Mouse (Mus musculus): Measurements from ENCODE around the gene Cmtm3.

The Cmtm3 gene

DNA sequence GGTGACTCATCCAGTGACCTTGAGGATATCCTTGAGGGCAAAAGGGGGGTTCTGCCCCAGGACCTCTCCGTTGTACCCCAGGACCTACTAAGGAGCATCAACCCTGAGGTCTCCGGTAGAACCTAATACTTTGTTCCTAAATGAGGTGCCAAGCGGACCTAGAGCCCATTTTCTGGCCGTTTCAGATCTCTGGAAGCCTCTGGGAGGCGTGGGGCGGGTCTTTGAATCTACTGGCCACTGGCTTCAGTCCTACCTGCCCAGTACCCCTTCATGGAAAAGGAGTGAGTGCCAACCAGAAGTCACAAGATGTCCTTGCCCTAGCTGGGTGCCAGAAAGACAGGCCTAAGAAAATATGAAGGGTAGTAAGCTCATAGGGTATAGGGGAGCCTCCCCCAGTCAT, 2.5 kb downstream of the Cmtm3 start:
- no peak for DNase-seq (ENCODE audit: extremely low spot score, low spot score)

- no peak for DNase-seq (ENCODE audit: extremely low spot score, low spot score)
Measured at GRCm38 (mm10) chr8:104342426-104342825, 3.2 kb downstream of the Cmtm3 start.

- peak; percentile 88 for DNase-seq (ENCODE audit: extremely low spot score, low spot score)
Measured at GRCm38 (mm10) chr8:104343957-104344356, 4.7 kb downstream of the Cmtm3 start.

DNA sequence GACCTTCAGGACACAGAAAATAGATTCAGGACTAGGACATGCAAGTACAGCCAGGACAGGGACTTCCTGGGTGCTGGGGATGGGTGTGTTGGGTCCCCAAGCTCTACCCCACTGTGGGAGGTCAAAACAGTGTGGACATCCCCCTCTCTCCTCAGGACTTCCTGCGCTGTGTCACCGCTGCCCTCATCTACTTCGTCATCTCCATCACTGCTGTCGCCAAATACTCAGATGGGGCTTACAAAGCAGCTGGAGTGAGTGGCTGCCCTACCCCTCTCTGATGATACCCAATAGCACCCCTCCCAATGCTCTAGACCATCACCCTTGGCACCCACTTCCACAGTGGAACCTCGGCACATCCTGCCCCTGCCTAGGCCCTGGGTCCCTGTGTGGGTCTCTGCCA, 5.4 kb downstream of the Cmtm3 start:
- DNase-seq (ENCODE audit: extremely low spot score, low spot score): no peak

DNA sequence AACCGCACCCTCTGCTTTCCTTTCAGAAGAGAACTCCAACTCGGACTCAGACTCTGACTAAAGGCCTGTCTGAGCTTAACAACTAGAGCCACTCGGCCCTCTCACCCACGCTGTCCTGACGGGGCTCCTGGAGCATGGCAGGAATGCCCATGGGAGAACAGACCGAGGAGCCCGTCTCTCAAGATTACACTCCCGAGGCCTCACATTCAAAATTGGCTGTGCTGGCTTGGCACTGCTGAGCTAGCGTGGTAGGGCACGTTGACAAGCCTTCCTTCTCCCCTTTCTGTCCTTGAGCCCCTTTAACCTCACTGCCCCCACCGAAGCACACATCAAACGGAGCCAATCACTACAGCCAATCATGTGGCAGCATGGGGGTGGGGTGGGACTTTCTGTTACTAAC, 7.5 kb downstream of the Cmtm3 start:
- no peak for DNase-seq (ENCODE audit: extremely low spot score, low spot score)

DNA sequence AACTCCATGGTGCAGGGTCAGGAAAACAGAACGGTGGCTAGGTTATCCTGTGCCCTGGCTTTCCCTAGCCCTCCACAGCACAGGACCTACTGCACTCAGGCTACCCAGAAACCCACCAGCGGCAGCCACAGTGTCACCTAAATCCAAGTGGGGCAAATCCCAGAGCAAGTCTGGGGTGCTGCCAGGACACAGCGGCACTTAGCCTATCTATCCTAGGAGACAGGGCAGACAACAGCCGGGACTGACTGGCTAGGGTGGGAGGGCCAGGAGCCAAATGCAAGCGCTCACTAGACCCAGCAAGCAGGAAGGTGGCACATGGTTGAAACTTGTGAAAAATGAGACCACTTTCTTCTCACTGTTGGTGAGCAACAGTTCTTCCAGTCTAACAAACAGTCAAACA, 9.8 kb downstream of the Cmtm3 start:
- DNase-seq (ENCODE audit: extremely low spot score, low spot score): no peak

GRCm38 (mm10) chr8:104350047-104350446, 10.8 kb downstream of the Cmtm3 start:
- DNase-seq (ENCODE audit: extremely low spot score, low spot score): no peak

DNA sequence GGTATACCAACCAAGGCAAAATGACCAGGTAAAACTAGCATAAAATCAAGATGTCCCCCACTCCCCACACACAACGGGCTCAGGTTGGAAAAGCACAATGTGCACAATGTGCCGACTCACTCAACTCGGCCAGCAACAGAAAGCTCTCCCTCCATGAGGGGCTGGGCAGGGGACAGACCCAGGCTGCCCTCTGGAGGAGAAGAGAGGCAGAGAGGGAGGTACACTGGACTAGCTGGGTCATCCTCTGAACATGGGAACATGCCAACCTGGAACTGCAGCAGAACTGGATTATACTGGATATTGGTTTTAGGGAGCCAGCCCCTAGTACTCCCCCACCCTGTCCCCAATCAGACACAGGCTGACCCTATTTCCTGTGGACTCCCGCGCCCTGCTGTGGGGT, 14.0 kb downstream of the Cmtm3 start:
- no peak for DNase-seq (ENCODE audit: extremely low spot score, low spot score)

GRCm38 (mm10) chr8:104354504-104354903, 15.3 kb downstream of the Cmtm3 start:
- no peak for DNase-seq (ENCODE audit: extremely low spot score, low spot score)

DNA sequence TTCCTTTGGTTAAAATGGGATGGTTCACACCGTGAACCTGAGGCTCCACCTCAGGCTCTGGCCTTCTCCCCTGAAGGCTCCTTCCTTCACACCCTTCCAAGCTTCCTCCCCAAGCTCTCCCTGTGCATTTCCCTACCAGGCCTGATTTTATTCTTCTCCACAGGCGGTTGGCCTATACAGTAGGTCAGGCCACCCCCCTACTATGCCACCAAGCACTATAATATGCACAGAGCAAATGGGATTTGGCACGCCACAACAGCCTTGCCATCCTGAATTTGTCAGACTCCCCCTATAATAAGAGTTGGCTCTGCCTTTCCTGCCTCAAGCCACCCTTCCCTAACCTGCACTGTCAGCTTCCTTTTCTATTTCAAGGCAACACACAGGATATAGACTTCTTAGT, 19.4 kb downstream of the Cmtm3 start:
- no peak for DNase-seq (ENCODE audit: extremely low spot score, low spot score)

- no peak for DNase-seq (ENCODE audit: extremely low spot score, low spot score)
Measured at GRCm38 (mm10) chr8:104359778-104360456, 20.7 kb downstream of the Cmtm3 start.

- no peak for DNase-seq (ENCODE audit: extremely low spot score, low spot score)
Measured at GRCm38 (mm10) chr8:104365695-104366094, 26.5 kb downstream of the Cmtm3 start.

DNA sequence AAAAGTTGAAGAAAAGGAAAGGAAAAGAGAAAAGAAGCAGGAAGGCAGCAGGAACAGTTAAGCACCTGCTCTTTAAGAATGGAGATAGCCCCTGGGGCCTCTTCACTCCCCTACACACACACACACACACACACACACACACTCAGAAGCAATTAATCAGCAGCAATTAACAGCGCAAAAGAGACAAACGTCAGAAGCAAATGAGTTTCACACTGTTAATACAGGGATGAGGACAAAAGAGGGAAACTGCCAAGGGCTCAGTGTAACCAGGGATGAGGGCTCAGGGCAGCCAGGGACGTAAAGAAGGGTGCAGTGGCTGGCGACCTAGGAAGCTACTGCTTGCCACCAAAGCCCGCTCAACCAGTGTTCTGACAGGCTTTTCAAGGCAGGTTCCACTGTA, 28.2 kb downstream of the Cmtm3 start:
- DNase-seq (ENCODE audit: extremely low spot score, low spot score): no peak

GRCm38 (mm10) chr8:104369591-104369990, 30.4 kb downstream of the Cmtm3 start:
- no peak for DNase-seq (ENCODE audit: extremely low spot score, low spot score)

DNA sequence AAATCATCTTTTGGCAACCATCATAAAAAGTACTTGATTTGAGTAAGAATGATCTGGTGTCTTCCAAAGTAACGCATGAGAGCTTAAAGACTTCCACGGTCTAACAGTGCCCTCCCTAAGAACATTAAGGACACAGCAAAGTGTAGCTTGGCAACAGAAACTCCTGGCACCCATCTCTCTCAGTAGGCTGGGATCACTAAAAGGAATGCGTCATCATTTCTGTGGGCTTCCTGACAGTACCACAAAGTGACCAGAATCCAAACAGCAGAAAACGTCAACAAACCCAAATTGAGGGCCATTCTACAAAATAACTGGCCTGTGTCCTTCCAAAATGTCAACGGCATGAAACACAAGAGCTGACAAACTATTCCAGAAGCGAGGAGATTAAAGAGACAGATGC, 30.9 kb downstream of the Cmtm3 start:
- DNase-seq (ENCODE audit: extremely low spot score, low spot score): no peak

DNA sequence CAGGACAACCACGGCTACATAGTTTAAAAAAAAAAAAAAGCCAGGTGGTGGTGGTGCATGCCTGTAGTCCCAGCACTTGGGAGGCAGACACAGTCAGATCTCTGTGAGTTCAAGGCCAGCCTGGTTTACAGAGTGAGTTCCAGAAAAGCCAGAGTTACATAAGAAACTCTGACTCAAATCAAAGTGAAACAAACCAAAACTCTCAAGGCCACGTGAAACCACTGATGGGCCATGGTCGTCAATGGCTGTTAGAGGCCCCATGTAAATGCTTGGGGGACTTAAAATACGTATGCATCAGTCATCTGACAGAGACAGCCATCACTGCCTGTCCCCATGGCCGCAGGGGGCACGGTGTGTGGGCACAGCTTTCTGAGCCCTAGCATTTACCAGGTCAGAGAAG, 31.9 kb downstream of the Cmtm3 start:
- no peak for DNase-seq (ENCODE audit: extremely low spot score, low spot score)

DNA sequence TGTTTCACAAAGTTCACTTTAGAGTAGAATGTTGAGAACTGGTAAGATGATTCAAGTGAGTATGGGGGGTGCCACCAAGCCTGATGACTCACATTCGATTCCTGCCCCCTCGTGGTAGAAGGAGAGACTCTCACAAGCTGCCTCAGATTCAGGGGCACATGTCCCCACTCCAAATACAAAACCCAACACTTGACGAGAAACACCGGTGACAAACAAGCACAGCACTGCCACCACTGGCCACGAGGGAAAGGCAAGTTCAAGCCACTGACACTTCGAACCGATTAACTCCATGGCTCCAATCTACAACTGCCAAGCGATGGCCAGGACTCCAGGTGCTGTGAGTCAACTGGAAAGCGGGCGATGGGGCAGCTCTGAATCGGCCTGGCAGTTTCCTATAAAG, 34.6 kb downstream of the Cmtm3 start:
- no peak for DNase-seq (ENCODE audit: extremely low spot score, low spot score)

- DNase-seq (ENCODE audit: extremely low spot score, low spot score): no peak
Measured at GRCm38 (mm10) chr8:104374269-104374668, 35.1 kb downstream of the Cmtm3 start.

DNA sequence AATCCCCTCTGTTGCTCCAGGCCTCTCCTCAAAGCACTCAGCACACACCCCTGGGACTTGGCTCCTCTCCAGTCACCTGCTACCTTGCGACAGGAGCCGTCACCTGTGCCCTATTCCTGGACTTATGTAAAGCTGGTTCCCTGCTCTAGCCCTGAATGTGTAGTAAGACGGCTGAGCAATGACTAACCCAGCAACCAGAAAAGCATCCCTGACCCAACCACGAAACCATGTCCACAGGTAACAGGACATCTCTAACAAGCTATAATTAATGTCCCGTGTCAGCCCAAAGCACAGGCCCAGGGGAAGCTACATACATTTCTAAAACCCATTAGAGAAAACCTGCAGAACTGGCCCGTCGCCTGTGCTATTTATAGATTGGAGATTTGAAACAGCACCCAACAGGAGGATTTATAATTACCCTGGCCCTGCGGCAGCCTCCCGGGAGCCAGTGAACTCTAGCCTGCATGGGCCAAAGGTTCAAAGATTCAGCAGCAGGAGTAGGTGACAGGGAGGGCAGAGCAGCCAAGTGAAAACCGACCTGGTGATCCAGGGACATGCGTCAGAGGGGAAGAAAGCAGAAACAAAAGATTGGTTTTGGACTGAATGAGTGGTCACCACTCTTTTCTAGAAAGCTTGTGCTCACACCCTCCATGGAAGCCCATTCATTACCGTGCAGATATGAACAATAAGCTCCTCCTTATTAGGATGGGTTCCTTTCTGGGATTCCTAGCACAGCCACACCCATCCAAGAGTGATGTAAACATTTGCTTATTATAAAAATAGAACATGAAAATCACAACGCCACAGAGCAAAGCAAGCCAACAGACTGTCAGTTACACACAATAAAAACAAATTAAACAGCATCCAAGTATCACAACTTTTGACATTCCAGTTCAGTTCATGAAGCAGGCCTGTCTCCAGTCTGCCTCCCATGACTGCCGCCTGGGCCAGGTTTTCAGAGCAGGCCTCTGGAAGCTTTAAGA, 35.9 kb downstream of the Cmtm3 start:
- DNase-seq (ENCODE audit: extremely low spot score, low spot score): no peak

GRCm38 (mm10) chr8:104375959-104376358, 36.7 kb downstream of the Cmtm3 start:
- no peak for DNase-seq (ENCODE audit: extremely low spot score, low spot score)

DNA sequence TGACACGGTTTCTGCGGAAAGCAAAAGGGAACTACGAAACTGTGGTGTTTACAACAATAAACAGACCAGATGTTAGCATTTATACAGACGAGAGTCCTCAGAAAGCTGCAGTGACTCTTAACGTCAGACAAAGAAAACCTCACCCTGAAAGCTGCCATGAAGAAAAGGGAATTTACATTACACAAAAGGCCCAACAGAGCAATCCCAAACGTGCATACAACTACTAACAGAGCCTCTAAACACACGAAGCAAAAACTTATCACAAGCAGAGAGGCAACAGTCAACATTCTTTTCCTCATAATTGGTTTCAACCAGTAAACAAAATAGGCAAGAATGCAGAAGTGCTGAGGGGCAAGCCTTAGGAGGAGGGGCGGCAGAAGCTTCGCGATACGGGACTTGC, 37.5 kb downstream of the Cmtm3 start:
- DNase-seq (ENCODE audit: extremely low spot score, low spot score): no peak

DNA sequence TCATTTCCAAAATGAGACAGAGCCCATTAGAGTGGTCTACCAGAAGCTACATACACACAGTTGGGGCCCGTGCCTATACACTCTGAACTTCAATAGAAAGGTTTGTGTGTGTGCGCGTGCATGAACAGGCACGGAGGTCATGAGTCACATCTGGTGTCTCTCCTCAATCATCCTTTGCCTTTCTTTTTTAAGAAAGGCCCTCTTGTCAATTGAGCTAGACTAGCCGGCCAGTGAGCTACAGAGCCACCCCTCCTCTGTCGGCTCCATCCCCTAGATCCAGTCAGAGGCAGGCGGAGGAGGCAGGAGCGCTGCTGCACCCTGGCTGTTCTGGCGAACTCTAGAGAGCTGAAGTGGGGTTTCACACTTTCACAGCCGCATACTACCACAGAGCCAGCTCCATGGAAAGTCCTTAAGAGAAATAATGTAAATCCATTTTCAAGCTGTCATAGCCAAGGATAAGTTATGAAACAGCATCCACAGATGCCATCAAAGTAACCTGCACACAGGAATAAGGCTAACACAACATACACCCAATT, 40.2 kb downstream of the Cmtm3 start:
- peak; percentile 53 for DNase-seq (ENCODE audit: extremely low spot score, low spot score)
